Mouse (Mus musculus) G1E (cell line): ENCODE measurements around the gene Kcnmb2. TPM values are rescaled to one million over a fixed set of nuclear protein-coding genes. Genes with fewer than 3 reads are reported as not detected.

Source experiments
- ATAC-seq: 2 replicates; pipeline ENCODE4 v1.8.0; 2016; ENCODE audit warnings: mild to moderate bottlenecking; ENCODE audit not compliant: insufficient number of reproducible peaks, poor library complexity, low FRiP score, severe bottlenecking; ENCODE audit errors: extremely low read depth
- DNase-seq: peaks from one replicate; pipeline ENCODE4 v3.0.0; 2012; ENCODE audit warnings: low spot score
- H3K27me3 ChIP-seq: 2 replicates; pipeline ENCODE4 v1.6.1; 2012; ENCODE audit warnings: mild to moderate bottlenecking, low read length, inconsistent platforms; ENCODE audit not compliant: insufficient read depth
- H3K36me3 ChIP-seq: replicated peaks from 2 replicates; pipeline ENCODE3; 2012; ENCODE audit warnings: mild to moderate bottlenecking, inconsistent platforms
- H3K4me1 ChIP-seq: 2 replicates; pipeline ENCODE4 v1.6.1; 2012; ENCODE audit warnings: low read depth, low read length, inconsistent platforms, mixed read lengths; ENCODE audit not compliant: insufficient read depth
- H3K4me3 ChIP-seq: 2 replicates; pipeline ENCODE4 v1.5.1; 2012; ENCODE audit warnings: low read depth, mild to moderate bottlenecking, inconsistent platforms, low read length, moderate library complexity, mixed read lengths
- H3K9me3 ChIP-seq: replicated peaks from 2 replicates; pipeline ENCODE4 v1.6.1; 2012; ENCODE audit warnings: inconsistent platforms
- CTCF ChIP-seq: IDR thresholded peaks from 2 replicates; pipeline ENCODE4 v1.5.1; 2012; ENCODE audit warnings: low read depth, low read length, inconsistent platforms, mixed read lengths
- GATA1 ChIP-seq: IDR thresholded peaks from 2 replicates; pipeline ENCODE4 v1.6.1; 2012; ENCODE audit warnings: borderline replicate concordance, low read length, inconsistent platforms, mixed read lengths
- GATA2 ChIP-seq: IDR thresholded peaks from 2 replicates; pipeline ENCODE4 v1.6.1; 2012; ENCODE audit warnings: low read depth, low read length, inconsistent platforms, borderline replicate concordance
- POLR2AphosphoS5 ChIP-seq: IDR thresholded peaks from 2 replicates; pipeline ENCODE4 v1.6.1; 2012; ENCODE audit warnings: low read depth, low read length, inconsistent platforms; ENCODE audit not compliant: insufficient replicate concordance
- TAL1 ChIP-seq: conservative IDR thresholded peaks from 2 replicates; pipeline ENCODE4 v1.6.1; 2012; ENCODE audit warnings: low read depth, low read length, inconsistent platforms, mixed read lengths
- polyA plus RNA-seq: library from polyadenylated mRNA; stranded (reverse); fragments of >175 nt; gene quantifications from 2 replicates; pipeline ENCODE4 v1.2.3, GENCODE M21; 2012
- total RNA-seq, 2 experiments: library from RNA; stranded (forward) in 1 of 2; stranded (reverse) in 1 of 2; fragments of 200-1000 nt in 1 of 2; fragments of >200 nt in 1 of 2; fragmentation: Nextera tagmentation in 1 of 2; gene quantifications; 2 replicates each; pipeline ENCODE4 v1.2.3; 2014 to 2017

The Kcnmb2 gene
- total and polyA plus RNA-seq, 3 experiments, result 0.05 TPM; not detected in 2

GRCm38 (mm10) chr3:32121731-32122130 lies 219.4 kb downstream of the Kcnmb2 start:
- no peak for TF ChIP-seq POLR2AphosphoS5
- TF ChIP-seq GATA2, result no peak
- TF ChIP-seq CTCF, result no peak
- no peak for TF ChIP-seq GATA1
- TF ChIP-seq TAL1, result no peak
- Histone ChIP-seq H3K27me3 (no peaks in the 10 kb centered on the region), H3K4me3 (no peak overlapping the region), H3K9me3 (no peaks in the 10 kb centered on the region), H3K36me3 (no peaks in the 10 kb centered on the region), H3K4me1 (no peaks in the 10 kb centered on the region)
- ATAC-seq (no peak), DNase-seq (no peak)

DNA sequence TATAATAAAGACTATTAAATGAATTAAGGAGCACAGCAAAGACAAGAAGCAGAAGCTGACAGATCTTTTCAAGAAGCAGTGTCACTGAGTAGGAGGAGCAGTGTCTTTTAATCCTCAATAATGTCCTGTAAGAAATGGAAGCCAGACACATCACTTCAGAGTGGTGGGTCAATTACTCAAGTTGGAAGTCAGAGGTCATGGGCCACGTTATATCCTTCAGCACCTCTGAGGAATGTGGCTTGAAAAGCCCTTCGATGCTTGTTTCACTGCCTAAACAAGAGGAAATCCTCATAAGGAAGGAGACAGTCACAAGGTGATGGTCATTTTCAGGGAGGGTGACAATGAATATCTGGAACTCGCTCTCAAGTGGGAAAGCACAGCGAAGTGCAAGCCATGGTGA lies 223.1 kb downstream of the Kcnmb2 start:
- no peak for DNase-seq
- no peak overlapping the region for H3K4me3 ChIP-seq
- no peak for ATAC-seq
- TF ChIP-seq TAL1, result no peak
- no peak for TF ChIP-seq GATA2
- TF ChIP-seq CTCF, result no peak
- TF ChIP-seq GATA1, result no peak
- TF ChIP-seq POLR2AphosphoS5, result no peak
- H3K9me3 ChIP-seq, result no peaks in the 10 kb centered on the region
- H3K4me1 ChIP-seq, result no peaks in the 10 kb centered on the region
- H3K36me3 ChIP-seq, result no peaks in the 10 kb centered on the region
- no peaks in the 10 kb centered on the region for H3K27me3 ChIP-seq

DNA sequence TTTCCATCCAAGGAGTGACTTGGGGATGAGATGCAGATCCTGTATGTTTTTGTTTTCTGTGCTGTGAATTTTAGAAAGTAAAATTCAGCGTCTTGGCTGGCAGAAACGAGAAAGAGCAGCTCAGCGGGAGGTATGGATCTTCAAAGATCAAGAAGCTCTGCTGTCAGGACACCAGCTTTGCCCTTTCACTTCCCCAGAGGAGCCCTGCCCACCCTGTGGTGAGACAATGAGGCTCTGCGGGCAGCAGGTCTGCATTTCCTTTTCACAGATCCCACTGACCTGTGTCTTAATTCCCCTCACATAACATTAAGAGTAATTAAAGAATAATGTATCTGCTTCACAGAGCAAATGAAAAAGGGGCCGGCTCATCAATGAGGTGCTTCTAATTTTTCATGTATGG lies 226.1 kb downstream of the Kcnmb2 start:
- Histone ChIP-seq H3K27me3 (no peaks in the 10 kb centered on the region), H3K4me1 (no peaks in the 10 kb centered on the region), H3K36me3 (no peaks in the 10 kb centered on the region), H3K4me3 (no peak overlapping the region), H3K9me3 (no peaks in the 10 kb centered on the region)
- ATAC-seq (no peak), DNase-seq (no peak)
- TF ChIP-seq GATA1 (no peak), POLR2AphosphoS5 (no peak)

DNA sequence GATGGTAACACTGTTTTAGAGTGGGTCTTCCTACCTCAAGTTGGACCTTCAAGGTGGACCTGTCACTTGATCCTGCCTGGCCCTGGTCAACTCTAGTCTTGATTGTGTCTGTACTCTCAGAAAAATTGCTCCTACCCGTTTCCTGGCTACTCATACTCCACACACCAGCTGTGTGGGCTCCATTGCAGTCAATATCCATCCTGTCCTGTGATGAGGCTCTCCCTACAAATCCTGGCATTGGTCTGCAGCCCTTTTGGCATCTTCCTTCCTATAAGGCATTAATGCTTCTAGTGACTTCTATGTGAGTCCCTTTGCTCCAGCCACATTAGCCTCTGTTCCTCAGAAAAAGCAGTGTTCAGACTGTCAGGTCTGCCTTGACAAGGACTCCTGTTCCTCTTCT lies 228.4 kb downstream of the Kcnmb2 start:
- TF ChIP-seq POLR2AphosphoS5, result no peak
- no peak for TF ChIP-seq GATA1
- TF ChIP-seq TAL1, result no peak
- TF ChIP-seq GATA2, result no peak
- no peak for DNase-seq
- H3K9me3 ChIP-seq, result no peaks in the 10 kb centered on the region

DNA sequence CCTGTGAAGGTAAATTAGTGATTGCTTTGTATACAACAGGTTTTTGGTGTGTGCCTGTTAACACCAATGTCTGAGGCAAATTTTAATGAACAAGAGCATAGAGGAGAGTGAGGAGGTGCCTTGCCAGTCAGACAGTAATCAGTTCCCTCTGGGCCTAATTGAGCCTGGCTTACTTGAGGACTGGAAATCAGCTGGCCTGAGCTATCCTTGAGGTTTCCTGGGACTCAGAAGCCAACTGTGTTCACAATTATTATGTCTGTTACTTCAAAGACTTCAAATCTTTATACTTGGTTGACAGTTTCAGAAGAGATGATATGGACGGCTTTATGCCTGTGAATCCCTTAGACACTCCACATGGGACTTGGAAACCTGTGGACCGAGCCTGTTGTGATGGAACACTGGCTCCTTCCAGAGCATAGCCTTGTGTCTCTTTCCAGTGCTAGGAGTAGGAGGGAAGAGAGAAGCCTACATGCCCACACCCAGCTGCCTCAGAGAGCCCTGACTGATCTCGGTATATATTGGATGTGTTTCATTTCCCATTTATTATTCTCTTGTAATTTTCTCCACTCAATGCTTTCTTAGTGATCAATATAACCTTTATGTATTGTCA lies 230.2 kb downstream of the Kcnmb2 start:
- Histone ChIP-seq H3K4me1 (no peaks in the 10 kb centered on the region), H3K4me3 (no peak overlapping the region), H3K36me3 (no peaks in the 10 kb centered on the region), H3K9me3 (no peaks in the 10 kb centered on the region), H3K27me3 (no peaks in the 10 kb centered on the region)
- TF ChIP-seq TAL1 (no peak), POLR2AphosphoS5 (no peak), GATA1 (no peak), GATA2 (no peak), CTCF (no peak)
- ATAC-seq (no peak), DNase-seq (no peak)

More for the DNA sequence above, 228.4 kb downstream of the Kcnmb2 start:
- H3K36me3 ChIP-seq, result no peaks in the 10 kb centered on the region
- no peak overlapping the region for H3K4me3 ChIP-seq
- H3K4me1 ChIP-seq, result no peaks in the 10 kb centered on the region
- H3K27me3 ChIP-seq, result no peaks in the 10 kb centered on the region
- no peak for ATAC-seq

DNA sequence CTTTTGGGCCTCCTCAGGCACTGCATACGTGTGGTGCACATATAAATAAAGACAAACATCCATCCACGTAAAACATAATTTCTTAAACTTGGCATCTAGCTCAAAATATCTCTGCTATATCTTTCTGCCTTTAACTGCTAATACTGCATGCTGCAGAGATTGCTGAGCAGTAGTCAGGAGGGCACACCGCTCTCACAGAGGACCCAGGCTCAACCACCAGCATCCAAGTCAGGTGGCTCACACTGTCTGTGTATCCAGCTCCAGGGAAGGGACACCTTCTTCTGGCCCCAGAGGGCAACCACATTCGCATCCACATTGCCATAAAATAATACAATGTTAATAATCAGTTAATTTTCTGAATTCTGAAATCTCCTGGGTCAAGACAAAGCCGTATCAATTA lies 241.9 kb downstream of the Kcnmb2 start:
- no peak for ATAC-seq

GRCm38 (mm10) chr3:32144655-32145054 lies 242.3 kb downstream of the Kcnmb2 start:
- TF ChIP-seq GATA1, result no peak

More for the DNA sequence above, 241.9 kb downstream of the Kcnmb2 start:
- TF ChIP-seq POLR2AphosphoS5 (no peak), CTCF (no peak), GATA1 (no peak), TAL1 (no peak), GATA2 (no peak)
- Histone ChIP-seq H3K36me3 (no peaks in the 10 kb centered on the region), H3K9me3 (no peaks in the 10 kb centered on the region), H3K4me1 (no peaks in the 10 kb centered on the region), H3K27me3 (no peaks in the 10 kb centered on the region), H3K4me3 (no peak overlapping the region)
- no peak for DNase-seq

More at GRCm38 (mm10) chr3:32144655-32145054, 242.3 kb downstream of the Kcnmb2 start:
- Histone ChIP-seq H3K4me1 (no peaks in the 10 kb centered on the region), H3K36me3 (no peaks in the 10 kb centered on the region), H3K4me3 (no peak overlapping the region), H3K27me3 (no peaks in the 10 kb centered on the region), H3K9me3 (no peaks in the 10 kb centered on the region)
- ATAC-seq, result no peak
- no peak for DNase-seq
